Comparison of ENCODE assay signal across 25 mouse cellular contexts in the genomic region with DNA sequence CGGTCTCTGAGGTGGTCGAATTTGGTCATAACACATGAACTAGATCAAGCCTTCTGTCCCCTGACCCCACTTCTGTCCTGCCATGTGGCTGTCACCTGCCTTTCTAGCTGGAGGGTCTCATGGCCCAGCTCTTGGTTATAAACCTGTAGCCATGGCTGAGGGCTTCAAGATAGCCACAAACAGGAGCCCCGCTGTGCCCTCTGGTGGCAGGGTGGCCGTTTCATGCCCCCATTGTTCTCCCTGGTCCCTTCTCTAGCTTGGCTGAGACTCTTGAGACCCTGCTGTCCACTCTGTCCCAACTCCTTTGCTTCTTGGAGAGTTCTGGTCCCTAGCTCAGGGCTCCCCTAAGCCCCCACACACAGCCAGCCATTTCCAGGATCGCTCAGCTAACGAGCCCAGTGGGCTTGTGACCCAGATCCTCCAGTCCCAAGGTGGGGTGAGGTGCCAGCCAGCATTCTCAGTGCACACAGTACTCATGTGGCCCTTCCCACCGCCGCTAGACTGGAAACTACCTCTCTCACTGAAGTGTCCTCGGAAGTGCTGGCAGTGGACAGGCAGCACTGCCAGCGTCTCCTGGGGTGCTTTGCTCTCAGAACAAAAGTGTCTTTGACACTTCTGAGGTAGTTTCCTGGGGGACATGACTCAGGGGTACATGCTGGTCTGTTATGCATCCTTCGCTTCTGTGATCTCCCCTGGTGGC. TPM values are rescaled to one million over a fixed set of nuclear protein-coding genes. Genes with fewer than 3 reads are reported as not detected.
DNase-seq lines count a peak whose midpoint lies in the region; ATAC-seq and TF ChIP-seq lines count a peak whose summit lies in the region.
"Had no signal": no experiment of that assay in that cellular context is flagged by ENCODE, and none has a peak within 500 bp of the region (broad histone marks: within the 10 kb centered on the region; RNA-seq: fewer than 3 reads in every experiment).

No protein-coding gene starts in this region.

- WGBS in heart, postnatal 0 days, result 83% methylated on average over 11 of the region's 11 CpGs
- WGBS in midbrain, postnatal 0 days, result 79% methylated on average over 11 of the region's 11 CpGs
- 81% methylated on average over 11 of the region's 11 CpGs for WGBS in midbrain, embryonic 14.5 days
- WGBS in embryonic facial prominence, embryonic 10.5 days, result 81% methylated on average over 11 of the region's 11 CpGs

- TF ChIP-seq CTCF in heart, postnatal 0 days (IDR thresholded peaks at IDR 0.05; ENCODE audit: low read depth), result peak; percentile 7; the same call in 1 of the 2 replicates
- peak; percentile 19; the same call in 1 of the 2 replicates for TF ChIP-seq CTCF in midbrain, postnatal 0 days (IDR thresholded peaks at IDR 0.05)

- H3K27me3 ChIP-seq in heart, postnatal 0 days (ENCODE audit: control insufficient read depth, insufficient read depth, low read length), result no peaks in the 10 kb centered on the region
- no peaks in the 10 kb centered on the region for H3K27me3 ChIP-seq in midbrain, postnatal 0 days (ENCODE audit: insufficient read depth, low read length)
- no peaks in the 10 kb centered on the region for H3K27me3 ChIP-seq in midbrain, embryonic 14.5 days (ENCODE audit: control insufficient read depth, insufficient read depth, low read length)
- no peaks in the 10 kb centered on the region for H3K27me3 ChIP-seq in embryonic facial prominence, embryonic 10.5 days (replicated peaks; ENCODE audit: low read depth, poor library complexity, severe bottlenecking)
- H3K27me3 ChIP-seq: forebrain, embryonic 15.5 days; heart, embryonic 15.5 days; hindbrain, embryonic 12.5 days; limb, embryonic 12.5 days; neural tube, embryonic 15.5 days had no signal

- intact Hi-C loops in heart, postnatal 14 days (cut with DNase I), result loop anchor here (5.0 kb wide), 1 partner anchor 45 kb away; a partner anchor contains a TSS

- no peak for DNase-seq in heart, postnatal 0 days (ENCODE audit: low spot score)
- DNase-seq in heart, postnatal 14 days, result no peak
- no peak for DNase-seq in midbrain, postnatal 0 days (ENCODE audit: low spot score)
- DNase-seq in midbrain, embryonic 14.5 days, result no peak
- DNase-seq in embryonic facial prominence, embryonic 10.5 days (ENCODE audit: low spot score), result no peak
- DNase-seq in lung, postnatal 4 days, result peak; percentile 33 to 61
- DNase-seq in testis, postnatal 14 days (ENCODE audit: low spot score), result no peak
- DNase-seq: adrenal gland, postnatal 10 days; cerebellum, adult 11-12 months; cerebellum, postnatal 25 days; heart, adult 11 months; kidney, postnatal 10 days had no signal

- no peaks in the 10 kb centered on the region for H3K4me1 ChIP-seq in heart, postnatal 0 days (ENCODE audit: control insufficient read depth, insufficient read depth)
- no peaks in the 10 kb centered on the region for H3K4me1 ChIP-seq in midbrain, postnatal 0 days (ENCODE audit: insufficient read depth, low read length)
- no peaks in the 10 kb centered on the region for H3K4me1 ChIP-seq in midbrain, embryonic 14.5 days (ENCODE audit: control insufficient read depth, insufficient read depth, low read length)
- 0 out of 2 replicates have a peak, but pooled peaks cover 2% of the 10 kb centered on the region for H3K4me1 ChIP-seq in embryonic facial prominence, embryonic 10.5 days
- H3K4me1 ChIP-seq: forebrain, embryonic 15.5 days; heart, embryonic 15.5 days; hindbrain, embryonic 12.5 days; limb, embryonic 12.5 days; neural tube, embryonic 15.5 days had no signal

- H3K4me2 ChIP-seq in heart, postnatal 0 days (ENCODE audit: low read depth, low read length), result no peak overlapping the region
- no peak overlapping the region for H3K4me2 ChIP-seq in midbrain, postnatal 0 days (ENCODE audit: low read depth, low read length, poor library complexity, severe bottlenecking)
- no peak overlapping the region for H3K4me2 ChIP-seq in midbrain, embryonic 14.5 days (ENCODE audit: low read length)
- H3K4me2 ChIP-seq: forebrain, embryonic 15.5 days; heart, embryonic 15.5 days; hindbrain, embryonic 12.5 days; limb, embryonic 12.5 days; neural tube, embryonic 15.5 days had no signal

- no peak overlapping the region for H3K27ac ChIP-seq in heart, postnatal 0 days (ENCODE audit: low read depth)
- no peak overlapping the region for H3K27ac ChIP-seq in midbrain, postnatal 0 days (ENCODE audit: low read depth, low read length)
- no peak overlapping the region for H3K27ac ChIP-seq in midbrain, embryonic 14.5 days (replicated peaks; ENCODE audit: low read depth, low read length)
- H3K27ac ChIP-seq in embryonic facial prominence, embryonic 10.5 days (replicated peaks), result 0 out of 2 replicates have a peak overlapping the region, but pooled peaks have one; percentile 32
- H3K27ac ChIP-seq: forebrain, embryonic 15.5 days; heart, embryonic 15.5 days; hindbrain, embryonic 12.5 days; limb, embryonic 12.5 days; midbrain, embryonic 10.5 days; neural tube, embryonic 15.5 days had no signal

- peaks cover 62% of the 10 kb centered on the region for H3K36me3 ChIP-seq in heart, postnatal 0 days (replicated peaks; ENCODE audit: control insufficient read depth, insufficient read depth, low read length)
- H3K36me3 ChIP-seq in midbrain, postnatal 0 days (ENCODE audit: insufficient read depth, low read length), result peaks cover 69% of the 10 kb centered on the region
- peaks cover 71% of the 10 kb centered on the region for H3K36me3 ChIP-seq in midbrain, embryonic 14.5 days (ENCODE audit: control insufficient read depth, insufficient read depth, low read length)
- H3K36me3 ChIP-seq in embryonic facial prominence, embryonic 10.5 days (replicated peaks), result peaks cover 87% of the 10 kb centered on the region

- no peak overlapping the region for H3K9ac ChIP-seq in heart, postnatal 0 days (replicated peaks; ENCODE audit: low read depth, low read length)
- H3K9ac ChIP-seq in midbrain, postnatal 0 days (replicated peaks; ENCODE audit: low read length, poor library complexity, severe bottlenecking), result no peak overlapping the region
- no peak overlapping the region for H3K9ac ChIP-seq in midbrain, embryonic 14.5 days (replicated peaks; ENCODE audit: low read length)
- H3K9ac ChIP-seq: forebrain, embryonic 15.5 days; heart, embryonic 15.5 days; hindbrain, embryonic 12.5 days; limb, embryonic 12.5 days; neural tube, embryonic 15.5 days had no signal

- no peak for TF ChIP-seq EP300 in heart, postnatal 0 days (IDR thresholded peaks at IDR 0.05; ENCODE audit: low read depth)

- ATAC-seq in heart, postnatal 0 days (ENCODE audit: insufficient read depth, low read depth), result no peak
- no peak for ATAC-seq in midbrain, postnatal 0 days (ENCODE audit: low FRiP score)
- no peak for ATAC-seq in midbrain, embryonic 14.5 days (ENCODE audit: low FRiP score, low TSS enrichment)
- ATAC-seq: forebrain, embryonic 15.5 days had no signal

- no peak overlapping the region for H3K4me3 ChIP-seq in heart, postnatal 0 days (ENCODE audit: low read depth, low read length)
- no peak overlapping the region for H3K4me3 ChIP-seq in midbrain, postnatal 0 days (ENCODE audit: low read depth, low read length)
- no peak overlapping the region for H3K4me3 ChIP-seq in midbrain, embryonic 14.5 days (replicated peaks; ENCODE audit: low read depth, low read length)
- H3K4me3 ChIP-seq in embryonic facial prominence, embryonic 10.5 days, result no peak overlapping the region
- H3K4me3 ChIP-seq: erythroblast, embryonic 14.5 days; forebrain, embryonic 15.5 days; heart, embryonic 15.5 days; hindbrain, embryonic 12.5 days; limb, embryonic 12.5 days; midbrain, embryonic 10.5 days; neural tube, embryonic 15.5 days had no signal

- H3K9me3 ChIP-seq in heart, postnatal 0 days (replicated peaks; ENCODE audit: control insufficient read depth, low read length), result no peaks in the 10 kb centered on the region
- H3K9me3 ChIP-seq in midbrain, postnatal 0 days (ENCODE audit: low read length), result no peaks in the 10 kb centered on the region
- H3K9me3 ChIP-seq in midbrain, embryonic 14.5 days (ENCODE audit: control insufficient read depth, low read length), result no peaks in the 10 kb centered on the region
- no peaks in the 10 kb centered on the region for H3K9me3 ChIP-seq in embryonic facial prominence, embryonic 10.5 days
- H3K9me3 ChIP-seq: forebrain, embryonic 15.5 days; heart, embryonic 15.5 days; hindbrain, embryonic 12.5 days; limb, embryonic 12.5 days; midbrain, embryonic 10.5 days; neural tube, embryonic 15.5 days had no signal

RNA-seq across cellular contexts. Expression of a gene that starts 10.5 kb away (rescaled TPM):
- 40.6 and 47.9 TPM in 2 replicates for total RNA-seq in heart, postnatal 0 days (2014; rRNA removed; ENCODE audit: low replicate concordance)
- polyA plus RNA-seq in heart, postnatal 0 days (2015; fragmentation: Nextera tagmentation; extraction: Ambion mirVana), result 21.1 and 24.0 TPM in 2 replicates
- 10 to 100 TPM; 24.8 to 26.5 TPM for total RNA-seq in heart, postnatal 14 days (2021)
- total RNA-seq in midbrain, postnatal 0 days (2014; rRNA removed), result not detected in 2 replicates
- not detected in 2 replicates for polyA plus RNA-seq in midbrain, postnatal 0 days (2015; fragmentation: Nextera tagmentation; extraction: Ambion mirVana)
- polyA plus RNA-seq in midbrain, embryonic 14.5 days (2014; fragmentation: Nextera tagmentation; extraction: Ambion mirVana), result not detected in 2 replicates
- 0.32 and 0.78 TPM in 2 replicates for polyA plus RNA-seq in embryonic facial prominence, embryonic 10.5 days (2016; fragmentation: Nextera tagmentation; extraction: Ambion mirVana)
- total RNA-seq: layer of hippocampus, adult 8-10 months; left cerebral cortex, adult 8-10 months had no signal
- polyA plus RNA-seq: erythroblast, embryonic 14.5 days; forebrain, embryonic 15.5 days; midbrain, embryonic 10.5 days had no signal

RNA-seq across cellular contexts. Expression of a gene that starts 26.5 kb away (rescaled TPM):
- 4.2 TPM in 1 of 2 replicates, not detected in the other for total RNA-seq in heart, postnatal 0 days (2014; rRNA removed; ENCODE audit: low replicate concordance)
- polyA plus RNA-seq in heart, postnatal 0 days (2015; fragmentation: Nextera tagmentation; extraction: Ambion mirVana), result not detected in 2 replicates
- total RNA-seq in heart, postnatal 14 days (2021), result not detected
- total RNA-seq in midbrain, postnatal 0 days (2014; rRNA removed), result not detected in 2 replicates
- not detected in 2 replicates for polyA plus RNA-seq in midbrain, postnatal 0 days (2015; fragmentation: Nextera tagmentation; extraction: Ambion mirVana)
- polyA plus RNA-seq in midbrain, embryonic 14.5 days (2014; fragmentation: Nextera tagmentation; extraction: Ambion mirVana), result not detected in 2 replicates
- polyA plus RNA-seq in embryonic facial prominence, embryonic 10.5 days (2016; fragmentation: Nextera tagmentation; extraction: Ambion mirVana), result 6.0 and 6.7 TPM in 2 replicates
- total RNA-seq: gastrocnemius, adult 18-20 months had no signal
- polyA plus RNA-seq: erythroblast, embryonic 14.5 days; forebrain, embryonic 15.5 days; liver, embryonic 16.5 days; neural tube, embryonic 15.5 days had no signal

RNA-seq across cellular contexts. Expression of a gene that starts 33.2 kb away (rescaled TPM):
- total RNA-seq in heart, postnatal 0 days (2014; rRNA removed; ENCODE audit: low replicate concordance), result 27.4 and 28.6 TPM in 2 replicates
- 14.6 and 15.7 TPM in 2 replicates for polyA plus RNA-seq in heart, postnatal 0 days (2015; fragmentation: Nextera tagmentation; extraction: Ambion mirVana)
- 1 to 10 TPM; 8.5 to 8.9 TPM for total RNA-seq in heart, postnatal 14 days (2021)
- total RNA-seq in midbrain, postnatal 0 days (2014; rRNA removed), result 22.3 and 25.4 TPM in 2 replicates
- polyA plus RNA-seq in midbrain, postnatal 0 days (2015; fragmentation: Nextera tagmentation; extraction: Ambion mirVana), result 20.1 and 20.5 TPM in 2 replicates
- 23.0 and 24.0 TPM in 2 replicates for polyA plus RNA-seq in midbrain, embryonic 14.5 days (2014; fragmentation: Nextera tagmentation; extraction: Ambion mirVana)
- 38.5 and 39.2 TPM in 2 replicates for polyA plus RNA-seq in embryonic facial prominence, embryonic 10.5 days (2016; fragmentation: Nextera tagmentation; extraction: Ambion mirVana)

RNA-seq across cellular contexts. Expression of a gene that starts 47.9 kb away (rescaled TPM):
- total RNA-seq in heart, postnatal 0 days (2014; rRNA removed; ENCODE audit: low replicate concordance), result not detected in 2 replicates
- polyA plus RNA-seq in heart, postnatal 0 days (2015; fragmentation: Nextera tagmentation; extraction: Ambion mirVana), result 0.14 TPM in 1 of 2 replicates, not detected in the other
- not detected for total RNA-seq in heart, postnatal 14 days (2021)
- total RNA-seq in midbrain, postnatal 0 days (2014; rRNA removed), result 0.99 TPM in 1 of 2 replicates, not detected in the other
- 0.21 and 0.27 TPM in 2 replicates for polyA plus RNA-seq in midbrain, postnatal 0 days (2015; fragmentation: Nextera tagmentation; extraction: Ambion mirVana)
- 0.16 TPM in 1 of 2 replicates, not detected in the other for polyA plus RNA-seq in midbrain, embryonic 14.5 days (2014; fragmentation: Nextera tagmentation; extraction: Ambion mirVana)
- polyA plus RNA-seq in embryonic facial prominence, embryonic 10.5 days (2016; fragmentation: Nextera tagmentation; extraction: Ambion mirVana), result not detected in 2 replicates
- total RNA-seq: gastrocnemius, adult 18-20 months; layer of hippocampus, adult 8-10 months; left cerebral cortex, adult 8-10 months had no signal
- polyA plus RNA-seq: embryonic facial prominence, embryonic 11.5 days; erythroblast, embryonic 14.5 days; forebrain, embryonic 15.5 days; heart, embryonic 15.5 days; intestine, embryonic 14.5 days; limb, embryonic 12.5 days; midbrain, embryonic 10.5 days had no signal

RNA-seq across cellular contexts. Expression of a gene that starts 53.4 kb away (rescaled TPM):
- 1.3 and 3.6 TPM in 2 replicates for total RNA-seq in heart, postnatal 0 days (2014; rRNA removed; ENCODE audit: low replicate concordance)
- 0.55 and 0.56 TPM in 2 replicates for polyA plus RNA-seq in heart, postnatal 0 days (2015; fragmentation: Nextera tagmentation; extraction: Ambion mirVana)
- 1 to 10 TPM in 1 of 2 experiments, under 1 TPM in 1; 0.41 to 1.3 TPM for total RNA-seq in heart, postnatal 14 days (2021)
- 8.0 and 8.9 TPM in 2 replicates for total RNA-seq in midbrain, postnatal 0 days (2014; rRNA removed)
- 3.6 TPM in 2 replicates for polyA plus RNA-seq in midbrain, postnatal 0 days (2015; fragmentation: Nextera tagmentation; extraction: Ambion mirVana)
- 1.4 and 1.9 TPM in 2 replicates for polyA plus RNA-seq in midbrain, embryonic 14.5 days (2014; fragmentation: Nextera tagmentation; extraction: Ambion mirVana)
- 3.1 and 4.0 TPM in 2 replicates for polyA plus RNA-seq in embryonic facial prominence, embryonic 10.5 days (2016; fragmentation: Nextera tagmentation; extraction: Ambion mirVana)

Comparison
In these comparisons a context has a peak if more than half of its experiments do, and no peak if none do; other contexts are left out.
1. DNase-seq: peak in lung, postnatal 4 days (2 of 2); none in heart, postnatal 0 days (single experiment), heart, postnatal 14 days (0 of 2), midbrain, postnatal 0 days (single experiment), midbrain, embryonic 14.5 days (single experiment), embryonic facial prominence, embryonic 10.5 days (single experiment) and testis, postnatal 14 days (single experiment).
2. RNA of a gene that starts 10.5 kb away (polyA plus RNA-seq): 21.1 to 24.0 TPM in heart, postnatal 0 days; 0.32 to 0.78 TPM in embryonic facial prominence, embryonic 10.5 days, not detected in midbrain, postnatal 0 days and not detected in midbrain, embryonic 14.5 days; every median in the first group is over 10 times any median in the second.